Mouse (Mus musculus) cortical plate, adult 2 months (tissue): ENCODE measurements at regions not wholly inside any gene's neighbourhood (a gene's known extent, or its start where the extent isn't known, plus 50 kb on each side); places are given as distances from the start of the nearest gene placed in this dataset.

Experiments
- CTCF ChIP-seq: fragments of 200-500 bp; IDR thresholded peaks from 2 replicates; pipeline ENCODE4 v1.5.1; 2011; ENCODE audit warnings: mild to moderate bottlenecking, control low read depth, low read length; ENCODE audit not compliant: insufficient read depth; ENCODE audit errors: extremely low read depth
- POLR2A ChIP-seq: fragments of 200-500 bp; IDR thresholded peaks from 2 replicates; pipeline ENCODE4 v1.6.1; 2011; ENCODE audit warnings: mild to moderate bottlenecking, low read length, control low read depth; ENCODE audit not compliant: insufficient read depth; ENCODE audit errors: extremely low read depth

DNA sequence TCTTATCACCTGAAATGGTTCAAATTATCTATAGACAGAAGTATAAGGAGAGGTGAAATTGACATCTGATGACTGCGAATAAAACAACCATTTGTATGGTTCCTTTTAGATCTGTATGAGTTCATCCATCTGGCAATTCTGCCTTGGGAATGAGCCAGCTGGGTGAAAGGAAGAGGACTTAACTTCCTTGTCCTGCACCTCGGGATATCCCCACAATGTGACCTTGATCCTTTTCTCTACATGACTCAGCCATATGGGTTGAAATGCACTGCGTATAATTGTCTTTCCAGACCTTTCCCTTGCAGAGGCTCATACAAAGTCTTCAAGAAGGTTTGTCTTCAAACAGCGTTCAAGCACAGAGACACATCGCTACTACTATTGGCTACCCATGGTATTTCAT, 292.6 kb upstream of the Pitrm1 start:
- TF ChIP-seq CTCF (no peak), POLR2A (no peak)
